Mouse (Mus musculus): ENCODE results near the gene Ptpra. TPM values are rescaled to one million over a fixed set of nuclear protein-coding genes. Genes with fewer than 3 reads are reported as not detected.

Ptpra gene
- polyA plus RNA-seq (2012; ENCODE audit: insufficient read depth, insufficient read length, low replicate concordance, missing spikeins), result not detected in 2 replicates

DNA sequence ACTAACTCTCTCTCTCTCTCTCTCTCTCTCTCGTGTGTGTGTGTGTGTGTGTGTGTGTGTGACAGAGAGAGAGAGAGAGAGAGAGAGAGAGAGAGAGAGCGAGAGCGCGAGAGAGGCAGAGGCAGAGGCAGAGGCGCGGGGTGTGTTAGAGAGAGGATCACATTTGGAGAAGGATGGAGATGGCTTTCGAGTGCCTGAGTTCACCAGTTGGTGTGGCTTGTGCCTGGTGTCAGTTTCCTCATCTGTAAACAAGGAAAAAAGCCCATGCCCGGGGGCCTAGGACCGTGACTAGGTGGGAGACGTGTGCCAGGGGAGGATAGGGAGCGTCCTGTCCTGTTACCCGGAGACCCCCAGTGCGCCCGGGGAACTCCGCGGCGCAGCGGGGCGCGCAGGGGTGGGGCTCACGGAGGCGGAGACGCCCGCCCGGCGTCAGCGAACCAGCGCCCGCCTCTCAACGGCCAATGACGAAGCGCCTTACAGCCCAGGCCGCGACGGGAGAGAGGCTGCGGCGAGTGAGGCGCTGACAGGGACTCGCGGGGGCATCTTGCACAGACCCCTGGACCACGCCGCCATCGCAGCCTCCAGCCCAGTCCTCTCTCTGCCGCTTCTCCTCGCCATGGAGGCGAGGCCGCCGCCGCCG lies at the start of gene Ptpra:
Gene Ptpra (plus strand): TSS at position 485 of the 640 bp plus-strand sequence.
- Histone ChIP-seq H3K4me1 (ENCODE audit: control insufficient read depth, insufficient read depth, low read length) (peaks cover 14% of the 10 kb centered on the region), H3K4me3 (ENCODE audit: insufficient read depth, low read depth, low read length) (peak within 1 kb of the TSS; percentile 77), H3K27ac (ENCODE audit: insufficient read depth, low read depth, low read length) (peak within 1 kb of the TSS; percentile 86)
- TF ChIP-seq CTCF (IDR thresholded peaks at IDR 0.05; ENCODE audit: insufficient read depth, low read depth, low read length) (no peak), POLR2A (IDR thresholded peaks at IDR 0.05; ENCODE audit: insufficient read depth, low read depth, low read length) (peak; percentile 97)
- under 1% methylated on average over 50 of the region's 50 CpGs for WGBS

DNA sequence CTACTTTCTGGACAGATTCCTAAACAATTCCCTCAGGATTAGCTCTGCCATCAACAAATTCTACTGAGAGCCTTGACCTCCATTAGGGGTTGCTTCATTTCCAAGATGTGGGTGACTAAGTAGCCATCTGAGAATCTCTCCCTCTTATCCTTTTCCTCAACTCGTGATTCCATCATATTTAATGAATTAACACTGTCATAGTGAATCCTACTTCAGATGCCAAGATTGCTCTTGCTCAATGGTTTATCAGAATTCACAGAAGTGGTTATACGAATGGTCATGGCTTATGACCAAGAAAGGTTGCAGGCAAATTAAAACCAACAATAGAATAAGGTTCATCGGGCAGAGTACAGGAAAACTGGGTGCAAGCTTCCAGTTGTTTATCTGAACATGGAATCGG lies 48.2 kb upstream of the Ptpra start:
- H3K4me3 ChIP-seq (ENCODE audit: insufficient read depth, low read depth, low read length), result no peak overlapping the region
- peaks cover 16% of the 10 kb centered on the region for H3K4me1 ChIP-seq (ENCODE audit: control insufficient read depth, insufficient read depth, low read length)
- no peak overlapping the region for H3K27ac ChIP-seq (ENCODE audit: insufficient read depth, low read depth, low read length)
- 91% methylated on average over 4 of the region's 4 CpGs for WGBS
- TF ChIP-seq POLR2A (IDR thresholded peaks at IDR 0.05; ENCODE audit: insufficient read depth, low read depth, low read length) (no peak), CTCF (IDR thresholded peaks at IDR 0.05; ENCODE audit: insufficient read depth, low read depth, low read length) (no peak)

DNA sequence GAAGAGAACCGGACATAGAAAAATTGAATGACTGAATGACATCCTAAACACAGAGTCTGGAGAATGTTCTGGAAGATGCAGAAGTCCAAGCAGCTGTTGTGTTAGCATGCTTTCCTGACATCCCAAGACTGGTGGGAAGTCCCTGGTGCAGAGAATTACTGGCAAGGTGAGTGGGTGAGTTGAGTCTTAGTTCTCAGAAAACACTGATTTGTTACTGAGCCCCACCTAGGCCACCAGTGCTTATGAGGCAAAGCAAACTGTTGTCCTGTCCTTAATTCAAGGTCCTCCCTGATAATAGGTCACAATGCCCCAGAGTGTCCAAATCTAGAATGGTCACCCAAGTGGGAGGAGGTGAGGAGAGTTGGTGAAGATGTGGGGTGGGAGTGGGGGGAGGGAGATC lies 45.1 kb upstream of the Ptpra start, which contains the start of the genes Gm28372 and 1700020A23Rik:
Gene Gm28372 (plus strand): TSS at position 301 of the 400 bp plus-strand sequence.
Gene 1700020A23Rik (plus strand): TSS at position 321 of the 400 bp plus-strand sequence.
- Histone ChIP-seq H3K4me1 (ENCODE audit: control insufficient read depth, insufficient read depth, low read length) (no peaks in the 10 kb centered on the region), H3K4me3 (ENCODE audit: insufficient read depth, low read depth, low read length) (no peak within 1 kb of the TSS), H3K27ac (ENCODE audit: insufficient read depth, low read depth, low read length) (no peak within 1 kb of the TSS)
- WGBS, result 100% methylated on average over 1 of the region's 1 CpGs
- TF ChIP-seq CTCF (IDR thresholded peaks at IDR 0.05; ENCODE audit: insufficient read depth, low read depth, low read length) (no peak), POLR2A (IDR thresholded peaks at IDR 0.05; ENCODE audit: insufficient read depth, low read depth, low read length) (no peak)

DNA sequence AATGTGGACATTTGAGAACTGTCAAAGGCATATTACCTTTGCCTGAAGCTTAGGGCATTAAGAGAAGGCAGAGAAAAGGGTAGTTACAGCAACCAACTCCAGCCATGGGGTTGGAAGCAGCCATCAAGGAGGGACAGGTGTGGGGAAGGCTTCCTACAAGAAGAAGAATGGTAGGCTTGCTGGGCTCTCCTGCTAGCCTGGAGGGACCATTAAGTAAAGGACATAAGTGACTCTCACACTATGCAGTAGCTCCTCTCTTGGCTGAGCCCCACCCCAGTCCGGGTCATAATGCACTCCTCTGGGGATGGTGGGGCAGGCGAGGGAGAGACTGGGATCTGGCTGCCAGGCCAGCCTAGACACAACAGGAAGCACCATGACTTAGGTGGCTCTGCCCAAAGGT lies 43.9 kb upstream of the Ptpra start, which contains the start of gene Tmem239:
Gene Tmem239 (plus strand): TSS at position 301 of the 400 bp plus-strand sequence.
- WGBS, result 98% methylated on average over 2 of the region's 2 CpGs
- Histone ChIP-seq H3K4me3 (ENCODE audit: insufficient read depth, low read depth, low read length) (no peak within 1 kb of the TSS), H3K4me1 (ENCODE audit: control insufficient read depth, insufficient read depth, low read length) (no peaks in the 10 kb centered on the region), H3K27ac (ENCODE audit: insufficient read depth, low read depth, low read length) (no peak within 1 kb of the TSS)
- TF ChIP-seq CTCF (IDR thresholded peaks at IDR 0.05; ENCODE audit: insufficient read depth, low read depth, low read length), result no peak
- TF ChIP-seq POLR2A (IDR thresholded peaks at IDR 0.05; ENCODE audit: insufficient read depth, low read depth, low read length), result no peak

DNA sequence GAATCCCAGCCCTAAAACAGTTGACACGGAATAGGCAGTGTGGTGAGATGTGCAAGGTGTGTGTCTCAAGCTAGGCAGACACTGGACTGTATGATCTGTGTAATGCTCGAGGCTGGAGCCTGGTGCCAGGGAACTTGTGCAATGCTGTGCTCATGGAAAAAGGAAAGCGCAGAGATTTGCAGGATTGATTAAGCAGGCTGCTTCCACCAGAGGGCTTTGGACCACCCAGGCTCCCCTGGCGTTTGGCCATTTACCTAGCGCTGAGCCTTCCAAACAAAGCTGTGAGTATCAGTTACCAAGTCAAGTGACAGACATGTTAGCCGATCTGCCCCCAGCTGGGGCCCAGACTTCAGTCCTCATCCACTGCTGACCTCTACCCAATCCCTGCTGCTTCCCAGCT lies 41.9 kb upstream of the Ptpra start:
- Histone ChIP-seq H3K4me1 (ENCODE audit: control insufficient read depth, insufficient read depth, low read length) (no peaks in the 10 kb centered on the region), H3K27ac (ENCODE audit: insufficient read depth, low read depth, low read length) (no peak overlapping the region), H3K4me3 (ENCODE audit: insufficient read depth, low read depth, low read length) (no peak overlapping the region)
- TF ChIP-seq CTCF (IDR thresholded peaks at IDR 0.05; ENCODE audit: insufficient read depth, low read depth, low read length), result no peak
- no peak for TF ChIP-seq POLR2A (IDR thresholded peaks at IDR 0.05; ENCODE audit: insufficient read depth, low read depth, low read length)
- 54% methylated on average over 6 of the region's 6 CpGs for WGBS

DNA sequence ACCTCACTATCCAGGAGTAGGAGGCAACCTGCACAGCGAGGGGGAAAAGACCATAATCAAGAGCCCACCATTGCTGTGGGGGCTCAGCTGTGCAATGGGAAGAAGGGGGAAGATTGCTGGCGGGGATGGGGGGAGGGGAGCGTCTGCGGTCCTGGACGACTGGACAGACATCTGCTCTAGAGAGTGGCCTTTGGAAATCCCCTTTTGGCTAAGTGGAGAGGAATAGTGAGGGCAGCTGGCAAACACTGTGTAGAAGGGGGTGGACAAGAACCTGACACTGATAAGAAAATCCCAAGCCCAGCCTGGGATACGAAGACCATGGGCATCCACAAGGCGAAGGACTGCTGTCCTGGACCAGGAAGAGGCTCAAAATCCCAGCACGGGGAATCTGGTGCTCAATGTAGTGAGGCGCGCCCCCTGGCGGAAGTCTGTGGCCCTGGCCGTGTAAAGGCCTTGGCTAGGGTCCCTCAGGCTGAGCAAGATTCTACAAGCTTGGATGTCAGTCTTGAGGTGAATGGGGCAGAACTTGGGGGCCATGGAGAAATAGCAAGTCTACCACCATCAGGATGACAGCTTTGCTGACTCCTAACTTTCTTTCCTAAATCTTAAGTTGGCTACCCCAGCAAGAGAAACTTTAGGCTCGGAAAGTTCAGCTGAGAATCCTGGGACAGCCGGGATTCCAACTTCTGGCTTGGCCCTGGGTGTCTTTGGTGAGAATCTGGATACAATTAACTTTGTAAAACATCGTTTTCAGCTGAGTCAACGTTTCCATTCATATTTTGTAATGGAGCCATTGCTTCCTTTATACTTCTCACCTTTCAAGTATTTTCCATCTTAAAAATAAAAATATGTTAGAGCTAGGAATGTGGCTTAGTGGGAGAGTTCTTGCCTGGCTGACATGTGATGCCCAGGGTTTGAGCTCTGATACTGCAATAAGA lies 38.3 kb upstream of the Ptpra start:
- H3K4me3 ChIP-seq (ENCODE audit: insufficient read depth, low read depth, low read length), result no peak overlapping the region
- no peak overlapping the region for H3K27ac ChIP-seq (ENCODE audit: insufficient read depth, low read depth, low read length)
- WGBS, result 35% methylated on average over 16 of the region's 16 CpGs
- TF ChIP-seq CTCF (IDR thresholded peaks at IDR 0.05; ENCODE audit: insufficient read depth, low read depth, low read length) (peak; percentile 92), POLR2A (IDR thresholded peaks at IDR 0.05; ENCODE audit: insufficient read depth, low read depth, low read length) (no peak)
- H3K4me1 ChIP-seq (ENCODE audit: control insufficient read depth, insufficient read depth, low read length), result no peaks in the 10 kb centered on the region

DNA sequence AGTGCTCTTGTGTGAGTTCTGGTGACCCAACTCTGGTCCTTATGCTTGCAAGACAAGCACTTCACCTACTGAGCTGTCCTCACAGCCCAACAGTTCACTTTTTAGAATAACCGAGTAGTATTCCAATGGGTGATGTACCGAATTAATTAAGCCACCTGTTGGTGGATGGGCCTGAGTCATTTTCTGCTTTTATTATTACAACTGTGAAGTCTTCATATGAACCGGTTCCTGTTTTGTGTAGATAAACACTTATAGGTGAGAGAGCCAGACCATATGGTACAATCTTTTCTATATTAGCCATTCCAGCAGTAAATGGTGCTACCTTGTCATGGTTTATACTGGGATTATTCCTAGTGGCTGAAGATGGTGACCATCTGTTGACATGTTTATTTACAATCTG lies 37.3 kb upstream of the Ptpra start:
- Histone ChIP-seq H3K4me3 (ENCODE audit: insufficient read depth, low read depth, low read length) (no peak overlapping the region), H3K4me1 (ENCODE audit: control insufficient read depth, insufficient read depth, low read length) (no peaks in the 10 kb centered on the region), H3K27ac (ENCODE audit: insufficient read depth, low read depth, low read length) (no peak overlapping the region)
- TF ChIP-seq POLR2A (IDR thresholded peaks at IDR 0.05; ENCODE audit: insufficient read depth, low read depth, low read length) (no peak), CTCF (IDR thresholded peaks at IDR 0.05; ENCODE audit: insufficient read depth, low read depth, low read length) (no peak)
- WGBS, result 85% methylated on average over 3 of the region's 3 CpGs

DNA sequence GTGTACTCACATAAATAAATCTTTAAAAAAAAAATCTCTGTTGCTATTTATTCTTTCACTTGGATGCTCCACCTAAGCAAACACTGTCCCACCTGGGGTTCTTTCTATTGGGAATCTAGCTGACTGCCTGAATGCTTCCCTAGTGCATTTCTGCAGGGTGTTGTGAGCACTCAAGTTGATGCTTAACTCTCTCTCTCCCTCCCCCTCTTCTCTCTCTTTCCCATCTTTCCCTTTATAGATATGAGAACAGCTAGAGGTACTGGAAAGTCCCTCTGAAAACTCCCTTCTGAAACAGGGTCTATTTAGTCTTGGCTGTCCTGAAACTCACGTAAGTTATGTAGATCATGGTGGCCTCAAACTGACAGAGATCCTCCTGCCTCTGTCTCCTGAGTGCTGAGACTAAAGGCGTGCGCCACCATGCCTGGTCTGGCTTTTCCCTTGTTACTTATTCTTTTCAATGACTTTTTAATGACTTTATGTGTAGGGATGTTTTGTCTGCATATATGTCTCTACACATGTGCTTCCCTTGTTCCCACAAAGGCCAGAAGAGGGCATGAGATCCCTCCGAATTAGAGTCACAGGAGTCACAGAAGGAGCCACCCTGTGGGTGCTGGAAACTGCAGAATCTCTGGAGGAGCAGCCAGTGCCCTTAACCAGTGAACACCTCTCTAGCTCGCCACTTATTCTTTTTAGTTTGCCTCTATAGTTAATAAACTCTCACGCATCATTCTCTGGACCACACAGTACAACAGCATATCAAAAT lies 35.8 kb upstream of the Ptpra start:
- H3K27ac ChIP-seq (ENCODE audit: insufficient read depth, low read depth, low read length), result no peak overlapping the region
- no peak for TF ChIP-seq CTCF (IDR thresholded peaks at IDR 0.05; ENCODE audit: insufficient read depth, low read depth, low read length)
- TF ChIP-seq POLR2A (IDR thresholded peaks at IDR 0.05; ENCODE audit: insufficient read depth, low read depth, low read length), result no peak
- WGBS, result 83% methylated on average over 6 of the region's 6 CpGs
- no peak overlapping the region for H3K4me3 ChIP-seq (ENCODE audit: insufficient read depth, low read depth, low read length)
- H3K4me1 ChIP-seq (ENCODE audit: control insufficient read depth, insufficient read depth, low read length), result no peaks in the 10 kb centered on the region
